Mouse (Mus musculus): ENCODE measurements around the gene Tgm1. TPM values are rescaled to one million over a fixed set of nuclear protein-coding genes. Genes with fewer than 3 reads are reported as not detected.

Tgm1 gene
- polyA plus RNA-seq, 1 experiment from 2014 or later: 0.27 TPM

DNA sequence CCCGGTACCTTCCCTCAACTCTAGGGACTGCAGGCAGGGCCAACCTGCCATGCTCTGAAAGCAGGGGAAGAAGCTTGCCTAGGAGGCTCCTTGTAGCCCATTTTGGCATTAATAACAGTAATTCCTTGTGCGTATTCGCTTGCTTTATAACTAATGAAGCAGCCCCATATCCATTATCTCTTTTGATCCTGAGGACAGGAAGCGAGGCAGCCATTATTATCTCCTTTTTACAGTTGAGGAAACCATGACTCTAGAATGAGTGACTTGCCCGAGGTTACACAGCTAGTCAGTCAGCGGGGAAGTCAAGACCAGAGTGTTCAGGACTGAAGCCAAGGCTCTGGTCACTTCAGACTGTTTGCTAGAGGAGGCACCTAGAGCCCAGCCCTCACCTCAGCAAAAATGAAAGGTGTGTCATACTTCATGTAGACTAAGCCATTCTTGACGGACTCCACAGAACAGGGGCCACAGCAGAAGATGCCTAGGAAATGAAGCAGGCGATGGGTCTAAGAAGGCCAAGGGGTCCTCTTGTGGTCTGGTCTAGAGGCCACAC lies 7.6 kb downstream of the Tgm1 start:
- no peak for DNase-seq (ENCODE audit: low spot score, missing footprints)
- no peak for ATAC-seq (ENCODE audit: low FRiP score)
- Histone ChIP-seq H3K9me3 (ENCODE audit: control insufficient read depth, low read length) (no peaks in the 10 kb centered on the region), H3K36me3 (ENCODE audit: control insufficient read depth, insufficient read depth, low read length) (no peaks in the 10 kb centered on the region), H3K9ac (ENCODE audit: low read length) (no peak overlapping the region), H3K4me2 (no peak overlapping the region), H3K27me3 (ENCODE audit: control insufficient read depth, insufficient read depth, low read length) (no peaks in the 10 kb centered on the region), H3K4me3 (ENCODE audit: low read depth, low read length) (no peak overlapping the region), H3K4me1 (ENCODE audit: control insufficient read depth, insufficient read depth, low read length) (no peaks in the 10 kb centered on the region), H3K27ac (ENCODE audit: low read depth, low read length) (no peak overlapping the region)
- 88% methylated on average over 8 of the region's 8 CpGs for WGBS

DNA sequence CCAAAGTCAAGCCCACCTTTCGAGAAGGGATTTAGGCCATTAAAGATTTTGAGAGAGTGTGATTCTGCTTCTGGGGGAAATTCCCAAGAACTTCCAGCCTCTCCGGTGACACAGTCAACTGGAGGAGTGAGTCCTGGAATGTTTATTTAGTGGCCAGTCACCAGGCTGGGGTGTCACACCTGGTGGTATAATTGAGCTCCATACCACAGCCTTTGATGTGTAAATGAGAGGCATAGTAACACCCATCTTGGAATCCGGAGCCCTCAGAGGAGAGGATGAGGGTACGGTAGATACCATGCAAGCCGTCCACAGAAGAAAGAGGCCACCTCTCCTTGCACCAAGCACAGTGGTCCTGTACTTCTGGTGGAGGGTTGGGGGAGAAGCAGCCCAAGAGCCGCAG lies 11.0 kb downstream of the Tgm1 start:
- no peaks in the 10 kb centered on the region for H3K4me1 ChIP-seq (ENCODE audit: control insufficient read depth, insufficient read depth, low read length)
- no peak overlapping the region for H3K27ac ChIP-seq (ENCODE audit: low read depth, low read length)
- H3K36me3 ChIP-seq (ENCODE audit: control insufficient read depth, insufficient read depth, low read length): no peaks in the 10 kb centered on the region
- 80% methylated on average over 6 of the region's 6 CpGs for WGBS
- H3K4me2 ChIP-seq: no peak overlapping the region
- H3K4me3 ChIP-seq (ENCODE audit: low read depth, low read length): no peak overlapping the region
- no peak for ATAC-seq (ENCODE audit: low FRiP score)
- no peak overlapping the region for H3K9ac ChIP-seq (ENCODE audit: low read length)
- no peaks in the 10 kb centered on the region for H3K27me3 ChIP-seq (ENCODE audit: control insufficient read depth, insufficient read depth, low read length)
- H3K9me3 ChIP-seq (ENCODE audit: control insufficient read depth, low read length): no peaks in the 10 kb centered on the region
- DNase-seq (ENCODE audit: low spot score, missing footprints): no peak

DNA sequence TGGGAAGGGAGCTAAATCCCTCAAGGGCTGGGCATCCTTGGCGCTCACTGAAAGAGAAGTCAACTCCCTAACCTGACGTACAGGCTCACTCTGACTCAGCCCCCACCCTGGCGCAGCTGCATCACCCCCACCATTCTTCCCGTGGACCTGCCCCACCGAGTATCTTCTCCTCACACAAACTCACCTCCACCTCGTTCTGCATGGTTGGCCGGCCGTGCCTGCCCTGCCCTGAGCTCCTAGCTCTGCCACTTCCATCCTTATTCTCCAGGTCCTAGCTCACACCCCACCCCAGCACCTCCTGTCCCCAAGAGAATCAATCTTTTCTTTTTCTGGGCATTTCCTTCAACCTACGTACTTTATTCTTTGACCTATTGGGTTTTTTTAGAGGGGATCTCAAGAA lies 12.6 kb downstream of the Tgm1 start:
- H3K4me1 ChIP-seq (ENCODE audit: control insufficient read depth, insufficient read depth, low read length): no peaks in the 10 kb centered on the region
- no peaks in the 10 kb centered on the region for H3K36me3 ChIP-seq (ENCODE audit: control insufficient read depth, insufficient read depth, low read length)
- no peaks in the 10 kb centered on the region for H3K27me3 ChIP-seq (ENCODE audit: control insufficient read depth, insufficient read depth, low read length)
- no peaks in the 10 kb centered on the region for H3K9me3 ChIP-seq (ENCODE audit: control insufficient read depth, low read length)
- no peak for ATAC-seq (ENCODE audit: low FRiP score)
- no peak overlapping the region for H3K27ac ChIP-seq (ENCODE audit: low read depth, low read length)
- DNase-seq (ENCODE audit: low spot score, missing footprints): no peak
- WGBS: 63% methylated on average over 9 of the region's 9 CpGs
- no peak overlapping the region for H3K4me2 ChIP-seq
- H3K4me3 ChIP-seq (ENCODE audit: low read depth, low read length): no peak overlapping the region
- H3K9ac ChIP-seq (ENCODE audit: low read length): no peak overlapping the region

DNA sequence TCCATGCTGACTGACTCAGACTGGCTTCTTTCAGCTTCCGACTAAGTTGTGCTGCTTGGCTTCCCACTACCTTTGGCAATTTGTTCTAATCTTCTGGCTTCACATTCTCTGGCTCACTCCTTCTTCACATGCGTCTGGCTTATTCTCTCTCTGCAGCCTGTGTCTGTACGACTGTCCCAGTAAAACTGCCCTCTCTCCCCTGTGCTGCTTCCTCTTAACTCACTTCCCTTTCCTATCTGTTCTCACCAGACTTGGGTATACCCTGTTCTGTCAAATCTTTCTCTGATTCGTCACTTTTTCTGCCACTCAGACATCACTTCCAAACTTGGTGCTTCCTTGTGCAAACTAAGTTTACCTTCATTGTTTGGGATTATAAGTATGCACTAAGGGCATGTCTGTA lies 16.5 kb downstream of the Tgm1 start:
- no peak overlapping the region for H3K4me2 ChIP-seq
- no peak overlapping the region for H3K27ac ChIP-seq (ENCODE audit: low read depth, low read length)
- H3K27me3 ChIP-seq (ENCODE audit: control insufficient read depth, insufficient read depth, low read length): no peaks in the 10 kb centered on the region
- H3K4me1 ChIP-seq (ENCODE audit: control insufficient read depth, insufficient read depth, low read length): no peaks in the 10 kb centered on the region
- no peak overlapping the region for H3K9ac ChIP-seq (ENCODE audit: low read length)
- H3K36me3 ChIP-seq (ENCODE audit: control insufficient read depth, insufficient read depth, low read length): no peaks in the 10 kb centered on the region
- DNase-seq (ENCODE audit: low spot score, missing footprints) (no peak), ATAC-seq (ENCODE audit: low FRiP score) (no peak)
- WGBS: 83% methylated on average over 4 of the region's 4 CpGs
- H3K9me3 ChIP-seq (ENCODE audit: control insufficient read depth, low read length): no peaks in the 10 kb centered on the region; the same call in 1 of the 2 replicates
- no peak overlapping the region for H3K4me3 ChIP-seq (ENCODE audit: low read depth, low read length)

DNA sequence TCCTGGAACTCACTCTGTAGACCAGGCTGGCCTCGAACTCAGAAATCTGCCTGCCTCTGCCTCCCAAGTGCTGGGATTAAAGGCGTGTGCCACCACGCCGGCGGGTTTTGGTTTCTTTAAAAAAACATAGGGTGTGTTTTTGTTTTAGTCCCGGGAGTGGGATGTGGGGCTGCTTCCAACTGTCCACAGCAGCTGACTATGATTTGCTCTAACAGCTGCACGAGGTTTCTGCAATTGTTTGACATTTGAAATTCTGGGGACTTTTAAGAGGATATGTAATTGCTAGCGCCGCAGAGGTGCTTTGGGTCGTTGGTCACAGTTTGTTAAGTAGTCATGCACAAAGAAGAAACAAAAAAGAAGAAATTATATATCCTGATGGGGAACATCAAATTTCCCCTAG lies 24.3 kb downstream of the Tgm1 start:
- Histone ChIP-seq H3K4me1 (ENCODE audit: control insufficient read depth, insufficient read depth, low read length) (no peaks in the 10 kb centered on the region), H3K27me3 (ENCODE audit: control insufficient read depth, insufficient read depth, low read length) (no peaks in the 10 kb centered on the region), H3K9me3 (ENCODE audit: control insufficient read depth, low read length) (no peaks in the 10 kb centered on the region; the same call in 1 of the 2 replicates), H3K27ac (ENCODE audit: low read depth, low read length) (no peak overlapping the region), H3K36me3 (ENCODE audit: control insufficient read depth, insufficient read depth, low read length) (no peaks in the 10 kb centered on the region), H3K4me3 (ENCODE audit: low read depth, low read length) (no peak overlapping the region), H3K4me2 (no peak overlapping the region), H3K9ac (ENCODE audit: low read length) (no peak overlapping the region)
- ATAC-seq (ENCODE audit: low FRiP score) (no peak), DNase-seq (ENCODE audit: low spot score, missing footprints) (no peak)
- 82% methylated on average over 10 of the region's 10 CpGs for WGBS

DNA sequence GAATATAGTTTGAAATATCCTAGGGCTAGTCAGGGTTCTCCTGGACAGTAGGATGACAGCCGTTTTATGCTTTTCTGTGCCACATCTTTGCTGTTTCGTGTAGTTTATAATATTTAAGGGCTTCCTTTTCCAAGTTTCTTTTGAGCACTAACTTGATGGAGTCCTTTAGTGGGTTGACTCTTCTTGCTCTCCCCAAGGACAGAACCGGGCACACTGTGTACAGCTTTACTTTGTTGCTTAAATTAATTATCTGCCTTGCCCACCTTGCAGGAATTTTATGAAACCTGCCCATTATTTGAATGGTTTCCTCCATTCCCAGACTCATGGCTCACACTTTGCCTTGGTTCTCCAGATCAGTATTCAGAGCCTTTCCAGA lies 31.6 kb downstream of the Tgm1 start:
- peak overlapping the region; percentile 51 for H3K9ac ChIP-seq (ENCODE audit: low read length)
- WGBS: 20% methylated on average over 3 of the region's 3 CpGs
- no peak; the same call in 1 of the 2 replicates for ATAC-seq (ENCODE audit: low FRiP score)

DNA sequence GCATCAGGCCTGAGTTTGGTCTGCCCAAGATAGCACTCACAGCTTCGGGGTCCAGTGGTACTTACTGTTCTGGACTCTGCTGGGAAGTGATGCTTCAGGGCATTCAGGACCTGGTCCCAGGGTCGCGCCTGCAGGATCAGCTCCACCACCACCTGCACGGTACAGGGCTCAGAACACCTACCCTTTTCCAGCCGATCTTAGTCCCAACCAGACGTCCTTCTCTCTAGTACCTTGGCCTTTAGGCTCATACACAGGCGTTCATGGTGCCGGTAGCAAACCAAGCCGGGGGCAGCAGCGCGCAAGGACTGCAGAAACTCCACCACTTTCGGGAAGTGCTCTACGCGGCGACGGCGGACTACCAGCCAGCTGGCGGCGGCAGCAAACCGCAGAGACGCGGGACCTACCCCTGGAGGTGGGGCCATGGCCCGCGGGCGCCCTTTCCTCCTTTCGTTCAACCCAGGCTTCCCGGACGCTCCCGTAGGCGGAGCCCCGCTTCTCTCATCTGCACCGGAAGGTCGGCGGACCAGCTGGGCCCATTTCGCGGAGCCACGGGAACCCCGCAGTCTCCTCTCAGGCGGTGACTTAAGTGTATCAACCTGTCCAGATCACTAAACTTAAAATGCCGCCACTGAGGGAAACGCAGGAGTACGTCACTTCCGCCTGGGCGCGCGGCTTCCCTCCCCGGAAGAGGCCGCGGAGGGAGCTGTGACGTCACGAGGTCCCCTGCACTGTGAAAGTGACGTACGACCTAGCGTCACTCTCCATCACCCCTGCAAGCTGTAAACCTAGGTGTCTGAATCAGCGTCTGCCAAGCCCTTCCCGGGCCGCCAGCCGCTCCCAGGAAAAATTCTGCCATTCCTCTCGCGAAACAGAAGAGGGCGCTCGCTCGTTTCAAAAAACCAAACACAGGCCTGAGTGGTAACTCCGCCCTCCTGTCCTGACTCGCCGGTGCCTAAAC lies 32.3 kb downstream of the Tgm1 start, which contains the start of gene Tinf2:
Gene Tinf2 (minus strand): TSS at position 661 of the 958 bp plus-strand sequence.
- peak; percentile 99 for DNase-seq (ENCODE audit: low spot score, missing footprints)
- ATAC-seq (ENCODE audit: low FRiP score): peak; percentile 98
- Histone ChIP-seq H3K27ac (ENCODE audit: low read depth, low read length) (peak within 1 kb of the TSS; percentile 3; the same call in 1 of the 2 replicates), H3K9me3 (ENCODE audit: control insufficient read depth, low read length) (no peaks in the 10 kb centered on the region), H3K4me1 (ENCODE audit: control insufficient read depth, insufficient read depth, low read length) (peaks cover 3% of the 10 kb centered on the region; the same call in 1 of the 2 replicates), H3K36me3 (ENCODE audit: control insufficient read depth, insufficient read depth, low read length) (peaks cover 16% of the 10 kb centered on the region; the same call in 1 of the 2 replicates), H3K9ac (ENCODE audit: low read length) (peak within 1 kb of the TSS; percentile 79), H3K27me3 (ENCODE audit: control insufficient read depth, insufficient read depth, low read length) (no peaks in the 10 kb centered on the region), H3K4me2 (peak within 1 kb of the TSS; percentile 71), H3K4me3 (ENCODE audit: low read depth, low read length) (peak within 1 kb of the TSS; percentile 85)
- WGBS: under 1% methylated on average over 66 of the region's 66 CpGs

More for the DNA sequence above, 31.6 kb downstream of the Tgm1 start:
- H3K27me3 ChIP-seq (ENCODE audit: control insufficient read depth, insufficient read depth, low read length): no peaks in the 10 kb centered on the region
- no peaks in the 10 kb centered on the region for H3K9me3 ChIP-seq (ENCODE audit: control insufficient read depth, low read length)
- H3K4me1 ChIP-seq (ENCODE audit: control insufficient read depth, insufficient read depth, low read length): peaks cover 3% of the 10 kb centered on the region; the same call in 1 of the 2 replicates
- H3K4me2 ChIP-seq: peak overlapping the region; percentile 71
- H3K36me3 ChIP-seq (ENCODE audit: control insufficient read depth, insufficient read depth, low read length): peaks cover 13% of the 10 kb centered on the region; the same call in 1 of the 2 replicates
- DNase-seq (ENCODE audit: low spot score, missing footprints): no peak
- no peak overlapping the region for H3K27ac ChIP-seq (ENCODE audit: low read depth, low read length)
- peak overlapping the region; percentile 85 for H3K4me3 ChIP-seq (ENCODE audit: low read depth, low read length)

DNA sequence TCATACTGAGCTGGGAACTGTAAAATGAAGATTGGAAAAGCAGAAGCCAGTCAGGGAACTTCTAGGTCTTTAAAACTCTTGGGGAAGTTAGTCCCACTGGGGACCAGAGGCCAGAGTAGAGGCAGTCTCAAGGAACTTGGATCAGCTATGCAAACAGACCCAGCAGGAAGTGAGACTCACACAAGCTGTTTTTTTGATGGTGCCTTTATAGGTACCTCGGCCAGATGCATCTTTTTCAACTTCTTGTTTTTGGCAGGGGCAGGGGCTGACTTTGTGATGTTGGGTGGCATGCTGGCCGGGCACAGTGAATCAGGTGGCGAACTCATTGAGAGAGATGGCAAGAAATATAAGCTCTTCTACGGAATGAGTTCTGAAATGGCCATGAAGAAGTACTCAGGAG lies 36.1 kb downstream of the Tgm1 start:
- no peaks in the 10 kb centered on the region for H3K9me3 ChIP-seq (ENCODE audit: control insufficient read depth, low read length)

DNA sequence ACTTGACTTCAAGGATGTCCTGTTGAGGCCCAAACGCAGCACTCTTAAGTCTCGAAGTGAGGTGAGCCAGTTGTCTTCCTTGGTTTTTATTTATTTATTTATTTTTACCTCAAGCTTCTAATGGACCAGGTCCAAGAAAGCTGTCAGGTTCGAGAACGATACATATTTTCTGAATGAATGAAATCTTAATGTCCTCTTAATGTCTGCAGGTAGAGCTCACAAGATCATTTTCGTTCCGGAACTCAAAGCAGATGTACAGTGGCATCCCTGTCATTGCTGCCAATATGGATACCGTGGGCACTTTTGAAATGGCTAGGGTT lies 41.0 kb downstream of the Tgm1 start:
- DNase-seq (ENCODE audit: low spot score, missing footprints) (no peak), ATAC-seq (ENCODE audit: low FRiP score) (no peak)
- Histone ChIP-seq H3K4me3 (ENCODE audit: low read depth, low read length) (peak overlapping the region; percentile 62), H3K27me3 (ENCODE audit: control insufficient read depth, insufficient read depth, low read length) (no peaks in the 10 kb centered on the region), H3K9ac (ENCODE audit: low read length) (peak overlapping the region; percentile 67), H3K4me2 (peak overlapping the region; percentile 63), H3K4me1 (ENCODE audit: control insufficient read depth, insufficient read depth, low read length) (peaks cover 7% of the 10 kb centered on the region), H3K36me3 (ENCODE audit: control insufficient read depth, insufficient read depth, low read length) (peaks cover 3% of the 10 kb centered on the region; the same call in 1 of the 2 replicates), H3K9me3 (ENCODE audit: control insufficient read depth, low read length) (no peaks in the 10 kb centered on the region), H3K27ac (ENCODE audit: low read depth, low read length) (no peak overlapping the region)
- 83% methylated on average over 7 of the region's 7 CpGs for WGBS

More for the DNA sequence above, 36.1 kb downstream of the Tgm1 start:
- H3K4me3 ChIP-seq (ENCODE audit: low read depth, low read length): no peak overlapping the region
- H3K27me3 ChIP-seq (ENCODE audit: control insufficient read depth, insufficient read depth, low read length): no peaks in the 10 kb centered on the region
- peaks cover 3% of the 10 kb centered on the region; the same call in 1 of the 2 replicates for H3K4me1 ChIP-seq (ENCODE audit: control insufficient read depth, insufficient read depth, low read length)
- 86% methylated on average over 4 of the region's 4 CpGs for WGBS
- no peak overlapping the region for H3K4me2 ChIP-seq
- DNase-seq (ENCODE audit: low spot score, missing footprints) (no peak), ATAC-seq (ENCODE audit: low FRiP score) (no peak)
- H3K27ac ChIP-seq (ENCODE audit: low read depth, low read length): no peak overlapping the region
- H3K9ac ChIP-seq (ENCODE audit: low read length): no peak overlapping the region
- peaks cover 16% of the 10 kb centered on the region; the same call in 1 of the 2 replicates for H3K36me3 ChIP-seq (ENCODE audit: control insufficient read depth, insufficient read depth, low read length)
